Mouse (Mus musculus): ENCODE measurements around the gene Gm13283. TPM values are rescaled to one million over a fixed set of nuclear protein-coding genes. Genes with fewer than 3 reads are reported as not detected.

The Gm13283 gene
- total RNA-seq, 2 experiments from 2014 or later: not detected

Other genes with a start within 250 kb of the Gm13283 start
- not detected for gene Ifnb1, start 237.3 kb upstream of the Gm13283 start, total RNA-seq (2021)
- gene Ifna15, start 201.9 kb upstream of the Gm13283 start, total RNA-seq (2021): not detected
- gene Ifna14, start 188.3 kb upstream of the Gm13283 start, total RNA-seq (2021): not detected
- not detected for gene Ifna9, start 167.7 kb upstream of the Gm13283 start, total RNA-seq (2021)
- not detected for gene Ifna12, start 156.7 kb upstream of the Gm13283 start, total RNA-seq (2021)
- not detected for gene C87499, start 125.7 kb upstream of the Gm13283 start, total RNA-seq (2021)
- not detected for gene Ifna13, start 115.7 kb upstream of the Gm13283 start, total RNA-seq (2021)
- not detected for gene Ifna16, start 83.2 kb upstream of the Gm13283 start, total RNA-seq (2021)
- gene Ifna2, start 76.2 kb upstream of the Gm13283 start, total RNA-seq (2021): not detected
- not detected for gene Ifnab, start 68.8 kb upstream of the Gm13283 start, total RNA-seq (2021)
- gene Gm26566, start 38.3 kb upstream of the Gm13283 start, total RNA-seq (2021): under 1 TPM in 1 of 2 experiments, not detected in 1; 0.40 TPM
- 10 to 100 TPM; 77.8 to 85.0 TPM for gene Klhl9, start 37.7 kb upstream of the Gm13283 start, total RNA-seq (2021)
- not detected for gene Gm13271, start 5.3 kb upstream of the Gm13283 start, total RNA-seq (2021)
- gene Gm13290, start 13.7 kb downstream of the Gm13283 start, total RNA-seq (2021): not detected
- not detected for gene Gm13289, start 16.8 kb downstream of the Gm13283 start, total RNA-seq (2021)
- gene Gm13272, start 19.7 kb downstream of the Gm13283 start, total RNA-seq (2021): not detected
- gene Ifnz, start 22.0 kb downstream of the Gm13283 start, total RNA-seq (2021): not detected
- gene Gm13276, start 25.6 kb downstream of the Gm13283 start, total RNA-seq (2021): not detected
- gene Gm13277, start 28.5 kb downstream of the Gm13283 start, total RNA-seq (2021): not detected
- not detected for gene Gm13278, start 31.4 kb downstream of the Gm13283 start, total RNA-seq (2021)
- gene Gm13275, start 34.4 kb downstream of the Gm13283 start, total RNA-seq (2021): not detected
- not detected for gene Gm13279, start 37.3 kb downstream of the Gm13283 start, total RNA-seq (2021)
- gene Gm13285, start 39.5 kb downstream of the Gm13283 start, total RNA-seq (2021): not detected
- not detected for gene Gm13287, start 43.1 kb downstream of the Gm13283 start, total RNA-seq (2021)
- not detected for gene Gm13288, start 45.4 kb downstream of the Gm13283 start, total RNA-seq (2021)
- gene Ifna7, start 56.1 kb downstream of the Gm13283 start, total RNA-seq (2021): not detected
- not detected for gene Ifna11, start 59.8 kb downstream of the Gm13283 start, total RNA-seq (2021)
- gene Ifna6, start 67.3 kb downstream of the Gm13283 start, total RNA-seq (2021): not detected
- not detected for gene Ifna5, start 75.4 kb downstream of the Gm13283 start, total RNA-seq (2021)
- gene Ifna4, start 81.7 kb downstream of the Gm13283 start, total RNA-seq (2021): not detected
- gene Ifna1, start 90.0 kb downstream of the Gm13283 start, total RNA-seq (2021): not detected
- not detected for gene Ifne, start 120.1 kb downstream of the Gm13283 start, total RNA-seq (2021)